Mouse (Mus musculus): ENCODE data around the gene Ssu72. TPM values are rescaled to one million over a fixed set of nuclear protein-coding genes. Genes with fewer than 3 reads are reported as not detected.

The Ssu72 gene
- polyA plus RNA-seq, 1 experiment from 2014 or later = 159 TPM

GRCm38 (mm10) chr4:155742684-155743083 is 38.1 kb downstream of the Ssu72 start:
- H3K36me3 ChIP-seq (ENCODE audit: insufficient read depth, low read length) = peaks cover 63% of the 10 kb centered on the region

GRCm38 (mm10) chr4:155744474-155744873 is 39.9 kb downstream of the Ssu72 start:
- no peaks in the 10 kb centered on the region for H3K9me3 ChIP-seq (ENCODE audit: low read length)
- no peak overlapping the region for H3K4me3 ChIP-seq (ENCODE audit: low read length)
- H3K27me3 ChIP-seq (ENCODE audit: insufficient read depth, low read length) = no peaks in the 10 kb centered on the region
- peaks cover 77% of the 10 kb centered on the region for H3K36me3 ChIP-seq (ENCODE audit: insufficient read depth, low read length)
- H3K4me1 ChIP-seq (ENCODE audit: insufficient read depth, low read length) = no peaks in the 10 kb centered on the region
- H3K9ac ChIP-seq (replicated peaks; ENCODE audit: low read length) = no peak overlapping the region
- no peak overlapping the region for H3K4me2 ChIP-seq (replicated peaks; ENCODE audit: low read depth, low read length)
- ATAC-seq (ENCODE audit: low FRiP score, low TSS enrichment) = no peak
- WGBS = 91% methylated on average over 8 of the region's 8 CpGs
- H3K27ac ChIP-seq (ENCODE audit: low read length) = no peak overlapping the region

More at GRCm38 (mm10) chr4:155742684-155743083, 38.1 kb downstream of the Ssu72 start:
- Histone ChIP-seq H3K4me1 (ENCODE audit: insufficient read depth, low read length) (no peaks in the 10 kb centered on the region), H3K9ac (replicated peaks; ENCODE audit: low read length) (no peak overlapping the region), H3K27me3 (ENCODE audit: insufficient read depth, low read length) (no peaks in the 10 kb centered on the region), H3K4me2 (replicated peaks; ENCODE audit: low read depth, low read length) (no peak overlapping the region), H3K4me3 (ENCODE audit: low read length) (no peak overlapping the region), H3K27ac (ENCODE audit: low read length) (no peak overlapping the region), H3K9me3 (ENCODE audit: low read length) (no peaks in the 10 kb centered on the region)
- WGBS = 92% methylated on average over 5 of the region's 5 CpGs
- ATAC-seq (ENCODE audit: low FRiP score, low TSS enrichment) = no peak

GRCm38 (mm10) chr4:155745136-155745535 is 40.5 kb downstream of the Ssu72 start:
- peaks cover 76% of the 10 kb centered on the region for H3K36me3 ChIP-seq (ENCODE audit: insufficient read depth, low read length)
- H3K9me3 ChIP-seq (ENCODE audit: low read length) = no peaks in the 10 kb centered on the region

GRCm38 (mm10) chr4:155746036-155746548 is 41.5 kb downstream of the Ssu72 start:
- no peak overlapping the region for H3K9ac ChIP-seq (replicated peaks; ENCODE audit: low read length)

More at GRCm38 (mm10) chr4:155745136-155745535, 40.5 kb downstream of the Ssu72 start:
- Histone ChIP-seq H3K4me2 (replicated peaks; ENCODE audit: low read depth, low read length) (no peak overlapping the region), H3K27me3 (ENCODE audit: insufficient read depth, low read length) (no peaks in the 10 kb centered on the region), H3K4me3 (ENCODE audit: low read length) (no peak overlapping the region), H3K27ac (ENCODE audit: low read length) (no peak overlapping the region), H3K4me1 (ENCODE audit: insufficient read depth, low read length) (no peaks in the 10 kb centered on the region), H3K9ac (replicated peaks; ENCODE audit: low read length) (no peak overlapping the region)
- no peak for ATAC-seq (ENCODE audit: low FRiP score, low TSS enrichment)
- WGBS = 93% methylated on average over 5 of the region's 5 CpGs

GRCm38 (mm10) chr4:155746575-155747490 is 42.2 kb downstream of the Ssu72 start:
- Histone ChIP-seq H3K4me2 (replicated peaks; ENCODE audit: low read depth, low read length) (no peak overlapping the region), H3K27ac (ENCODE audit: low read length) (no peak overlapping the region), H3K4me1 (ENCODE audit: insufficient read depth, low read length) (no peaks in the 10 kb centered on the region), H3K9ac (replicated peaks; ENCODE audit: low read length) (no peak overlapping the region), H3K36me3 (ENCODE audit: insufficient read depth, low read length) (peaks cover 77% of the 10 kb centered on the region), H3K9me3 (ENCODE audit: low read length) (no peaks in the 10 kb centered on the region), H3K4me3 (ENCODE audit: low read length) (no peak overlapping the region), H3K27me3 (ENCODE audit: insufficient read depth, low read length) (no peaks in the 10 kb centered on the region)
- 92% methylated on average over 17 of the region's 17 CpGs for WGBS
- no peak for ATAC-seq (ENCODE audit: low FRiP score, low TSS enrichment)

More at GRCm38 (mm10) chr4:155746036-155746548, 41.5 kb downstream of the Ssu72 start:
- H3K4me2 ChIP-seq (replicated peaks; ENCODE audit: low read depth, low read length) = no peak overlapping the region
- 87% methylated on average over 8 of the region's 8 CpGs for WGBS
- no peak overlapping the region for H3K27ac ChIP-seq (ENCODE audit: low read length)
- H3K36me3 ChIP-seq (ENCODE audit: insufficient read depth, low read length) = peaks cover 78% of the 10 kb centered on the region
- no peaks in the 10 kb centered on the region for H3K4me1 ChIP-seq (ENCODE audit: insufficient read depth, low read length)
- H3K4me3 ChIP-seq (ENCODE audit: low read length) = no peak overlapping the region
- no peaks in the 10 kb centered on the region for H3K9me3 ChIP-seq (ENCODE audit: low read length)
- H3K27me3 ChIP-seq (ENCODE audit: insufficient read depth, low read length) = no peaks in the 10 kb centered on the region
- no peak for ATAC-seq (ENCODE audit: low FRiP score, low TSS enrichment)

- H3K27ac ChIP-seq (ENCODE audit: low read length) = no peak overlapping the region
- H3K4me1 ChIP-seq (ENCODE audit: insufficient read depth, low read length) = peaks cover 22% of the 10 kb centered on the region
- 93% methylated on average over 12 of the region's 12 CpGs for WGBS
- no peak overlapping the region for H3K9ac ChIP-seq (replicated peaks; ENCODE audit: low read length)
- H3K36me3 ChIP-seq (ENCODE audit: insufficient read depth, low read length) = peaks cover 44% of the 10 kb centered on the region
- no peak for ATAC-seq (ENCODE audit: low FRiP score, low TSS enrichment)
- no peaks in the 10 kb centered on the region for H3K27me3 ChIP-seq (ENCODE audit: insufficient read depth, low read length)
- H3K9me3 ChIP-seq (ENCODE audit: low read length) = no peaks in the 10 kb centered on the region
- H3K4me3 ChIP-seq (ENCODE audit: low read length) = no peak overlapping the region
- no peak overlapping the region for H3K4me2 ChIP-seq (replicated peaks; ENCODE audit: low read depth, low read length)
These were observed 52.4 kb downstream of the Ssu72 start for GRCm38 (mm10) chr4:155757011-155757410.

- peak overlapping the region; percentile 87 for H3K4me2 ChIP-seq (replicated peaks; ENCODE audit: low read depth, low read length)
- H3K27me3 ChIP-seq (ENCODE audit: insufficient read depth, low read length) = no peaks in the 10 kb centered on the region
- H3K9ac ChIP-seq (replicated peaks; ENCODE audit: low read length) = peak overlapping the region; percentile 81
- peaks cover 22% of the 10 kb centered on the region for H3K36me3 ChIP-seq (ENCODE audit: insufficient read depth, low read length)
- ATAC-seq (ENCODE audit: low FRiP score, low TSS enrichment) = peak; percentile 47
- peak overlapping the region; percentile 35 for H3K27ac ChIP-seq (ENCODE audit: low read length)
- WGBS = 2% methylated on average over 10 of the region's 10 CpGs
- H3K9me3 ChIP-seq (ENCODE audit: low read length) = no peaks in the 10 kb centered on the region
- peaks cover 23% of the 10 kb centered on the region for H3K4me1 ChIP-seq (ENCODE audit: insufficient read depth, low read length)
- peak overlapping the region; percentile 85 for H3K4me3 ChIP-seq (ENCODE audit: low read length)
These were observed 55.4 kb downstream of the Ssu72 start for GRCm38 (mm10) chr4:155759862-155760612.

- peak; percentile 98 for ATAC-seq (ENCODE audit: low FRiP score, low TSS enrichment)
- no peaks in the 10 kb centered on the region for H3K9me3 ChIP-seq (ENCODE audit: low read length)
- no peaks in the 10 kb centered on the region for H3K27me3 ChIP-seq (ENCODE audit: insufficient read depth, low read length)
- H3K27ac ChIP-seq (ENCODE audit: low read length) = peak within 1 kb of the TSS; percentile 64
- H3K4me1 ChIP-seq (ENCODE audit: insufficient read depth, low read length) = peaks cover 23% of the 10 kb centered on the region
- peak within 1 kb of the TSS; percentile 85 for H3K4me3 ChIP-seq (ENCODE audit: low read length)
- H3K9ac ChIP-seq (replicated peaks; ENCODE audit: low read length) = peak within 1 kb of the TSS; percentile 85
- peaks cover 16% of the 10 kb centered on the region for H3K36me3 ChIP-seq (ENCODE audit: insufficient read depth, low read length)
- under 1% methylated on average over 65 of the region's 68 CpGs for WGBS
- H3K4me2 ChIP-seq (replicated peaks; ENCODE audit: low read depth, low read length) = peak within 1 kb of the TSS; percentile 87
These were observed 56.2 kb downstream of the Ssu72 start, which contains the start of gene Atad3a for GRCm38 (mm10) chr4:155760613-155761355. Gene Atad3a, minus strand, starts transcription at chr4:155761093.
